Mouse (Mus musculus) yolk sac, embryonic 10.5 days (tissue): ENCODE results near the gene Sfn.

Experiments
- DNase-seq: peaks from one replicate; pipeline ENCODE4 v3.0.0-alpha.2; 2017; ENCODE audit warnings: low spot score

The Sfn gene

GRCm38 (mm10) chr4:133620668-133621067 lies 18.7 kb upstream of the Sfn start:
- DNase-seq: no peak

GRCm38 (mm10) chr4:133619473-133620136 lies 17.6 kb upstream of the Sfn start:
- DNase-seq: no peak

GRCm38 (mm10) chr4:133617936-133618335 lies 16.0 kb upstream of the Sfn start:
- DNase-seq: no peak

GRCm38 (mm10) chr4:133615416-133615815 lies 13.4 kb upstream of the Sfn start:
- no peak for DNase-seq

GRCm38 (mm10) chr4:133614274-133614761 lies 12.3 kb upstream of the Sfn start:
- no peak for DNase-seq

GRCm38 (mm10) chr4:133613867-133614266 lies 11.9 kb upstream of the Sfn start:
- no peak for DNase-seq

- no peak for DNase-seq
These were observed 11.1 kb upstream of the Sfn start for GRCm38 (mm10) chr4:133613026-133613425.

GRCm38 (mm10) chr4:133612416-133612815 lies 10.4 kb upstream of the Sfn start:
- DNase-seq: no peak

GRCm38 (mm10) chr4:133611815-133612214 lies 9.8 kb upstream of the Sfn start:
- no peak for DNase-seq

- peak; percentile 62 for DNase-seq
These were observed 7.8 kb upstream of the Sfn start for GRCm38 (mm10) chr4:133609719-133610118.

GRCm38 (mm10) chr4:133607284-133607683 lies 5.3 kb upstream of the Sfn start:
- no peak for DNase-seq

- DNase-seq: no peak
These were observed 3.4 kb upstream of the Sfn start for GRCm38 (mm10) chr4:133605330-133605729.

GRCm38 (mm10) chr4:133604856-133605255 lies 2.9 kb upstream of the Sfn start:
- DNase-seq: no peak

- no peak for DNase-seq
These were observed 2.2 kb upstream of the Sfn start for GRCm38 (mm10) chr4:133604175-133604574.

- DNase-seq: no peak
These were observed 1.1 kb upstream of the Sfn start for GRCm38 (mm10) chr4:133603056-133603455.

- no peak for DNase-seq
These were observed 1.7 kb downstream of the Sfn start for GRCm38 (mm10) chr4:133600306-133600705.

- peak; percentile 94 for DNase-seq
These were observed 2.3 kb downstream of the Sfn start for GRCm38 (mm10) chr4:133599571-133600073.

GRCm38 (mm10) chr4:133599116-133599515 lies 2.9 kb downstream of the Sfn start:
- no peak for DNase-seq

- no peak for DNase-seq
These were observed 3.4 kb downstream of the Sfn start for GRCm38 (mm10) chr4:133598616-133599015.

- DNase-seq: no peak
These were observed 5.9 kb downstream of the Sfn start for GRCm38 (mm10) chr4:133596084-133596483.

- DNase-seq: no peak
These were observed 6.4 kb downstream of the Sfn start for GRCm38 (mm10) chr4:133595538-133595937.

- DNase-seq: peak; percentile 83
These were observed 9.4 kb downstream of the Sfn start for GRCm38 (mm10) chr4:133592570-133592969.

GRCm38 (mm10) chr4:133584059-133584951 lies 17.7 kb downstream of the Sfn start, which contains the start of gene Gpn2:
Gpn2 (plus strand) TSS chr4:133584362.
- DNase-seq: peak; percentile 80
